Mouse (Mus musculus) embryo, embryonic 11.5 days (tissue): ENCODE measurements around the gene Izumo4.

Experiments
- DNase-seq: peaks from one replicate; pipeline ENCODE4 v3.0.0-alpha.2; 2012; ENCODE audit warnings: low read depth, low spot score

Gene Izumo4

GRCm38 (mm10) chr10:80686617-80687016, 15.4 kb upstream of the Izumo4 start:
- DNase-seq = no peak

- no peak for DNase-seq
Measured at GRCm38 (mm10) chr10:80687850-80688249, 14.1 kb upstream of the Izumo4 start.

GRCm38 (mm10) chr10:80692249-80693165, 9.5 kb upstream of the Izumo4 start:
- DNase-seq = no peak

- no peak for DNase-seq
Measured at GRCm38 (mm10) chr10:80693401-80694045, 8.5 kb upstream of the Izumo4 start.

GRCm38 (mm10) chr10:80694159-80694938, 7.6 kb upstream of the Izumo4 start:
- no peak for DNase-seq

GRCm38 (mm10) chr10:80695186-80695585, 6.8 kb upstream of the Izumo4 start:
- no peak for DNase-seq

- DNase-seq = no peak
Measured at GRCm38 (mm10) chr10:80695801-80696501, 6.0 kb upstream of the Izumo4 start.

GRCm38 (mm10) chr10:80696502-80697392, 5.2 kb upstream of the Izumo4 start:
- DNase-seq = no peak

GRCm38 (mm10) chr10:80697393-80697787, 4.6 kb upstream of the Izumo4 start:
- no peak for DNase-seq

GRCm38 (mm10) chr10:80697812-80698211, 4.2 kb upstream of the Izumo4 start:
- DNase-seq = no peak

GRCm38 (mm10) chr10:80698605-80699004, 3.4 kb upstream of the Izumo4 start:
- DNase-seq = no peak

GRCm38 (mm10) chr10:80700038-80700504, 1.9 kb upstream of the Izumo4 start:
- no peak for DNase-seq

GRCm38 (mm10) chr10:80700732-80701131, 1.3 kb upstream of the Izumo4 start:
- no peak for DNase-seq

GRCm38 (mm10) chr10:80702536-80703390, 779 bp downstream of the Izumo4 start:
- peak; percentile 87 for DNase-seq

- DNase-seq = no peak
Measured at GRCm38 (mm10) chr10:80703643-80704042, 1.7 kb downstream of the Izumo4 start.

- no peak for DNase-seq
Measured at GRCm38 (mm10) chr10:80704418-80704817, 2.4 kb downstream of the Izumo4 start.

GRCm38 (mm10) chr10:80705033-80705432, 3.0 kb downstream of the Izumo4 start:
- DNase-seq = no peak

- DNase-seq = no peak
Measured at GRCm38 (mm10) chr10:80705479-80705878, 3.5 kb downstream of the Izumo4 start.

- no peak for DNase-seq
Measured at GRCm38 (mm10) chr10:80710834-80711233, 8.8 kb downstream of the Izumo4 start.
